Mouse (Mus musculus) megakaryocyte-erythroid progenitor cell, adult 5 weeks (primary cell): ENCODE data around the gene Olfr1022. TPM values are rescaled to one million over a fixed set of nuclear protein-coding genes. Genes with fewer than 3 reads are reported as not detected.

ENCODE experiments used
- polyA plus RNA-seq: library from polyadenylated mRNA; stranded (reverse); fragments of >175 nt; gene quantifications from 2 replicates; pipeline ENCODE4 v1.2.3, GENCODE M21; 2012

Olfr1022 gene
- polyA plus RNA-seq: not detected in 2 replicates

GRCm38 (mm10) chr2:85868294-85868693, at the start of gene Olfr1022:
TSS of gene Olfr1022 (plus strand) at chr2:85868594.

GRCm38 (mm10) chr2:85845383-85845782, 23.0 kb upstream of the Olfr1022 start, which contains the start of gene Olfr1019:
TSS of gene Olfr1019 (minus strand) at chr2:85845483.

GRCm38 (mm10) chr2:85846730-85847129, 21.7 kb upstream of the Olfr1022 start, which contains the start of gene Olfr1020:
TSS of gene Olfr1020 (plus strand) at chr2:85847030.

GRCm38 (mm10) chr2:85885340-85885739, 16.9 kb downstream of the Olfr1022 start, which contains the start of gene Olfr1023:
TSS of gene Olfr1023 (plus strand) at chr2:85885640.

GRCm38 (mm10) chr2:85904952-85905351, 36.6 kb downstream of the Olfr1022 start, which contains the start of gene Olfr1024:
TSS of gene Olfr1024 (minus strand) at chr2:85905052.

GRCm38 (mm10) chr2:85914893-85915292, 46.5 kb downstream of the Olfr1022 start, which contains the start of gene Olfr1025-ps1:
TSS of gene Olfr1025-ps1 (plus strand) at chr2:85915193.

Other genes with a start within 250 kb of the Olfr1022 start
- not detected in 2 replicates for gene Olfr1002, start 217.9 kb upstream of the Olfr1022 start, polyA plus RNA-seq
- not detected in 2 replicates for gene Olfr154, start 204.1 kb upstream of the Olfr1022 start, polyA plus RNA-seq
- not detected in 2 replicates for gene Olfr1006, start 189.8 kb upstream of the Olfr1022 start, polyA plus RNA-seq
- gene Olfr1008, start 179.2 kb upstream of the Olfr1022 start, polyA plus RNA-seq: not detected in 2 replicates
- not detected in 2 replicates for gene Olfr1009, start 153.2 kb upstream of the Olfr1022 start, polyA plus RNA-seq
- gene Olfr1012, start 105.8 kb upstream of the Olfr1022 start, polyA plus RNA-seq: not detected in 2 replicates
- not detected in 2 replicates for gene Olfr1013, start 101.5 kb upstream of the Olfr1022 start, polyA plus RNA-seq
- gene Olfr1014, start 95.9 kb upstream of the Olfr1022 start, polyA plus RNA-seq: not detected in 2 replicates
- not detected in 2 replicates for gene Olfr1015, start 86.6 kb upstream of the Olfr1022 start, polyA plus RNA-seq
- gene Olfr1016, start 66.0 kb upstream of the Olfr1022 start, polyA plus RNA-seq: not detected in 2 replicates
- not detected in 2 replicates for gene Olfr1018, start 50.1 kb upstream of the Olfr1022 start, polyA plus RNA-seq
- gene Olfr1019, start 23.1 kb upstream of the Olfr1022 start, polyA plus RNA-seq: not detected in 2 replicates
- gene Olfr1020, start 21.6 kb upstream of the Olfr1022 start, polyA plus RNA-seq: not detected in 2 replicates
- gene Olfr1023, start 17.0 kb downstream of the Olfr1022 start, polyA plus RNA-seq: not detected in 2 replicates
- gene Olfr1024, start 36.5 kb downstream of the Olfr1022 start, polyA plus RNA-seq: not detected in 2 replicates
- gene Olfr1025-ps1, start 46.6 kb downstream of the Olfr1022 start, polyA plus RNA-seq: not detected in 2 replicates
- gene Olfr1026, start 53.0 kb downstream of the Olfr1022 start, polyA plus RNA-seq: not detected in 2 replicates
- gene Olfr1028, start 81.8 kb downstream of the Olfr1022 start, polyA plus RNA-seq: not detected in 2 replicates
- not detected in 2 replicates for gene Olfr1029, start 105.3 kb downstream of the Olfr1022 start, polyA plus RNA-seq
- not detected in 2 replicates for gene Olfr1030, start 110.7 kb downstream of the Olfr1022 start, polyA plus RNA-seq
- gene Olfr1031, start 121.7 kb downstream of the Olfr1022 start, polyA plus RNA-seq: not detected in 2 replicates
- not detected in 2 replicates for gene Olfr1032, start 136.9 kb downstream of the Olfr1022 start, polyA plus RNA-seq
- 0.02 TPM in 1 of 2 replicates, not detected in the other for gene Olfr1033, start 152.0 kb downstream of the Olfr1022 start, polyA plus RNA-seq
- gene Olfr1034, start 177.3 kb downstream of the Olfr1022 start, polyA plus RNA-seq: not detected in 2 replicates
- gene Olfr1036, start 205.4 kb downstream of the Olfr1022 start, polyA plus RNA-seq: not detected in 2 replicates
- not detected in 2 replicates for gene Olfr1037, start 218.8 kb downstream of the Olfr1022 start, polyA plus RNA-seq